Mouse (Mus musculus): ENCODE results near the gene Hnrnph2. TPM values are rescaled to one million over a fixed set of nuclear protein-coding genes. Genes with fewer than 3 reads are reported as not detected.

The Hnrnph2 gene
- total and polyA plus RNA-seq, 3 experiments = 127 to 295 (median 200) TPM

DNA sequence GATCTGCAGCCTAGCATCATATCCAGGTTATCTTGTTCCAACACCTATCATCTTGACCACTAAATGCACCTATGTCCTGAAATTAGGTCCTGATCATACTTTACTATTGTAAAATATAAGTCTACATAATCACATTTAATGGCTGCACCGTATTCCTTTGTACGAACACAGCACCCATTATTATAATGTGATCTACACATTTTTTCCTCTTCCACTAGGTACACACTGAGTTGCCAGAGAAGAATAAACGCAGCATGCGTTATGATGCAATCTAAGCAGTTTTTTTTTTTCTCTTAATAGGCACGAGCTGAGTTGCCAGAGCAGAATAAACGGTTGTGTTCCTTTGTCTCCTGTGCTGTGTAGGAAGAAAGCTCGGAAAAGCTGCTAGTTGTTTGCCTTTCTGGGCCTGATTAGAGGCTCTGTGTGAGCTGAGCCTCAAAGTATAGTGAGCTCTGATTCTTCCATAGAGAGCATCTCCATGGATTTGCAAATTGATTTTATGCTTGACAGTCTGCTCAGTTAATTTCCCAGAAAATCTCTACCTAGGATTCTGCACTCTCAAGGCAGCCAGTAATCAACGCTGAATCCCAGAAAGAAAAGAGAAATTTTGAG, 19.4 kb downstream of the Hnrnph2 start:
- no peak for DNase-seq (ENCODE audit: low read depth, low spot score)
- no peaks in the 10 kb centered on the region for H3K4me1 ChIP-seq (ENCODE audit: control insufficient read depth in 1 of 2, insufficient read depth in 2 of 2, low read length in 2 of 2)
- no peak overlapping the region for H3K4me3 ChIP-seq (ENCODE audit: control insufficient read depth in 1 of 2, insufficient read depth in 1 of 2, low read depth in 2 of 2, low read length in 2 of 2)
- TF ChIP-seq E2F4 (IDR thresholded peaks at IDR 0.05; ENCODE audit: borderline replicate concordance, low read depth, low read length) = no peak
- TF ChIP-seq ZKSCAN1 (IDR thresholded peaks at IDR 0.05; ENCODE audit: low read depth, low read length) = no peak
- no peaks in the 10 kb centered on the region for H3K9me3 ChIP-seq (replicated peaks; ENCODE audit: insufficient read depth, low read length)
- peaks cover 7 to 11% of the 10 kb centered on the region in 2 experiments for H3K27me3 ChIP-seq (ENCODE audit: control insufficient read depth in 1 of 2, insufficient read depth in 2 of 2, low read length in 2 of 2)
- no peaks in the 10 kb centered on the region for H3K36me3 ChIP-seq (ENCODE audit: control insufficient read depth in 1 of 2, insufficient read depth in 2 of 2, low read length in 2 of 2)
- no peak overlapping the region for H3K9ac ChIP-seq (ENCODE audit: control insufficient read depth, low read depth, low read length, poor library complexity, severe bottlenecking)
- H3K27ac ChIP-seq (ENCODE audit: control insufficient read depth, low read depth, low read length) = no peak overlapping the region
- H3K79me2 ChIP-seq (ENCODE audit: control insufficient read depth, insufficient read depth, low read length, poor library complexity) = no peaks in the 10 kb centered on the region

DNA sequence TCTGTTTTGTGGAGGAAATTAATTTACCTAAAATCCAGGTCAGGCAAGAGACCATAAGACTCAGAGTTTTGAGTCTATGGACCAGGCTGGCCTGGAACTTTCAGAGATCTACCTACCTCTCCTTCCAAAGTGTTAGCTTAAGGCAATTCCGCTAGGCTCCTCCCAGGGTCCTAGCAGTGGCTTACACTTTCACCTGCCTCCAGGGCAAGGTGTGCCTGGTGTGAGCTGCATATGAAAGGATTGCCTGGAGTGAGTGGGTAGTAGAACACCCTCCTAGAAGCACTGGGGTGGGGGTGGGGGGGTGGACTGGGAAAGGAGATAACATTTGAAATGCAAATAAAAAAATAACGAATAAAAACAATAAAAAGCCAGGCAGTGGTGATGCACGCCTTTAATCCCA, 20.7 kb downstream of the Hnrnph2 start:
- TF ChIP-seq USF2 (IDR thresholded peaks at IDR 0.05; ENCODE audit: borderline replicate concordance in 1 of 2, insufficient read depth in 1 of 2, low read depth in 1 of 2, low read length in 2 of 2) = no peak
- no peak for TF ChIP-seq MYC (IDR thresholded peaks at IDR 0.05; ENCODE audit: low read depth, low read length)
- TF ChIP-seq EP300 (IDR thresholded peaks at IDR 0.05; ENCODE audit: low read depth in 1 of 2, low read length in 2 of 2) = no peak
- no peak for TF ChIP-seq TBP (IDR thresholded peaks at IDR 0.05; ENCODE audit: low read depth, low read length)
- TF ChIP-seq POLR2AphosphoS5 (IDR thresholded peaks at IDR 0.05; ENCODE audit: borderline replicate concordance, low read depth, low read length) = no peak
- no peak for TF ChIP-seq TAL1 (IDR thresholded peaks at IDR 0.05; ENCODE audit: low read length)
- TF ChIP-seq CHD1 (IDR thresholded peaks at IDR 0.05; ENCODE audit: low read depth, low read length) = no peak
- Histone ChIP-seq H3K9ac (ENCODE audit: control insufficient read depth, low read depth, low read length, poor library complexity, severe bottlenecking) (no peak overlapping the region), H3K27ac (ENCODE audit: control insufficient read depth, low read depth, low read length) (no peak overlapping the region), H3K4me1 (ENCODE audit: control insufficient read depth in 1 of 2, insufficient read depth in 2 of 2, low read length in 2 of 2) (no peaks in the 10 kb centered on the region), H3K4me3 (ENCODE audit: control insufficient read depth in 1 of 2, insufficient read depth in 1 of 2, low read depth in 2 of 2, low read length in 2 of 2) (no peak overlapping the region), H3K36me3 (ENCODE audit: control insufficient read depth in 1 of 2, insufficient read depth in 2 of 2, low read length in 2 of 2) (no peaks in the 10 kb centered on the region), H3K27me3 (ENCODE audit: control insufficient read depth in 1 of 2, insufficient read depth in 2 of 2, low read length in 2 of 2) (peaks cover 7 to 11% of the 10 kb centered on the region in 2 experiments), H3K79me2 (ENCODE audit: control insufficient read depth, insufficient read depth, low read length, poor library complexity) (no peaks in the 10 kb centered on the region), H3K9me3 (replicated peaks; ENCODE audit: insufficient read depth, low read length) (no peaks in the 10 kb centered on the region)
- no peak for DNase-seq (ENCODE audit: low read depth, low spot score)

DNA sequence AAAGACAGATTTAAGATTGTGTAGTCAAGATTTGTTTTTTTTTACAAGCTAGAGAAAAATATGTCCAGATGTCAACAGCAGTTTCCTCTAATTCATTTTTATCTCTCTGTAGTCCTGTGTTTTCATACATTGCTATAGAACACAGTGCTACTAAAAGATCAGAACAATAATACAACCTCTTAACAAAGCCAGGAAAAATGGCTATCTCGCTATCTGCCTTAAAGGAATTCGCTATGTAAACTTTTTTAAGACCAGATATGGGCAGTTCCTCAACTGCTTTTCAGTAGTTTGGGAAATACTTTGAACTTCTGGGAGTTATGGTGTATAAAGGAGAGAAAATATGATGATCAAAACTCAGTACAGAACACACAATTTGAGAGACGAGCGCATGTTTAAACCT, 22.4 kb downstream of the Hnrnph2 start:
- H3K4me3 ChIP-seq (ENCODE audit: control insufficient read depth in 1 of 2, insufficient read depth in 1 of 2, low read depth in 2 of 2, low read length in 2 of 2) = no peak overlapping the region
- H3K27ac ChIP-seq (ENCODE audit: control insufficient read depth, low read depth, low read length) = no peak overlapping the region
- DNase-seq (ENCODE audit: low read depth, low spot score) = no peak
- H3K9ac ChIP-seq (ENCODE audit: control insufficient read depth, low read depth, low read length, poor library complexity, severe bottlenecking) = no peak overlapping the region
- H3K36me3 ChIP-seq (ENCODE audit: control insufficient read depth in 1 of 2, insufficient read depth in 2 of 2, low read length in 2 of 2) = peaks cover 0 to 3% of the 10 kb centered on the region in 2 experiments; a peak in 1 of 4 replicates
- no peaks in the 10 kb centered on the region for H3K79me2 ChIP-seq (ENCODE audit: control insufficient read depth, insufficient read depth, low read length, poor library complexity)
- peaks cover 7 to 11% of the 10 kb centered on the region in 2 experiments for H3K27me3 ChIP-seq (ENCODE audit: control insufficient read depth in 1 of 2, insufficient read depth in 2 of 2, low read length in 2 of 2)
- peaks cover 3 to 10% of the 10 kb centered on the region in 2 experiments; a peak in 3 of 4 replicates for H3K4me1 ChIP-seq (ENCODE audit: control insufficient read depth in 1 of 2, insufficient read depth in 2 of 2, low read length in 2 of 2)
- no peaks in the 10 kb centered on the region for H3K9me3 ChIP-seq (replicated peaks; ENCODE audit: insufficient read depth, low read length)
- TF ChIP-seq MAFK (IDR thresholded peaks at IDR 0.05; ENCODE audit: borderline replicate concordance, low read depth, low read length) (no peak), SMC3 (IDR thresholded peaks at IDR 0.05; ENCODE audit: low read depth, low read length) (no peak), ETS1 (IDR thresholded peaks at IDR 0.05; ENCODE audit: low read depth, low read length) (no peak), GABPA (IDR thresholded peaks at IDR 0.05; ENCODE audit: low read depth, low read length) (no peak), SIN3A (IDR thresholded peaks at IDR 0.05; ENCODE audit: low read length) (no peak), E2F4 (IDR thresholded peaks at IDR 0.05; ENCODE audit: borderline replicate concordance, low read depth, low read length) (no peak), USF2 (IDR thresholded peaks at IDR 0.05; ENCODE audit: borderline replicate concordance in 1 of 2, insufficient read depth in 1 of 2, low read depth in 1 of 2, low read length in 2 of 2) (no peak), MXI1 (IDR thresholded peaks at IDR 0.05; ENCODE audit: low read depth, low read length) (no peak), POLR2AphosphoS2 (IDR thresholded peaks at IDR 0.05; ENCODE audit: low read length) (no peak), USF1 (IDR thresholded peaks at IDR 0.05; ENCODE audit: low read depth, low read length) (no peak), HCFC1 (IDR thresholded peaks at IDR 0.05; ENCODE audit: low read depth, low read length) (no peak), GATA1 (IDR thresholded peaks at IDR 0.05; ENCODE audit: low read depth, low read length) (no peak), KAT2A (conservative IDR thresholded peaks at IDR 0.05; ENCODE audit: low read depth, low read length) (no peak), ZC3H11A (IDR thresholded peaks at IDR 0.05; ENCODE audit: low read depth, low read length) (no peak)
